Comparison of ENCODE assay signal across 8 mouse cellular contexts in genomic region chr1:164248465-164249331, GRCm38 (mm10). TPM values are rescaled to one million over a fixed set of nuclear protein-coding genes. Genes with fewer than 3 reads are reported as not detected.
DNase-seq lines count a peak whose midpoint lies in the region; ATAC-seq and TF ChIP-seq lines count a peak whose summit lies in the region.

Slc19a2 (plus strand) TSS chr1:164249046.

- H3K27me3 ChIP-seq in embryonic facial prominence, embryonic 13.5 days, result peaks cover 4% of the 10 kb centered on the region; the same call in 1 of the 2 replicates
- H3K27me3 ChIP-seq in kidney, adult 2 months (replicated peaks; ENCODE audit: control insufficient read depth, insufficient read depth, low read length), result no peaks in the 10 kb centered on the region
- 0 out of 2 replicates have a peak, but pooled peaks cover 10% of the 10 kb centered on the region for H3K27me3 ChIP-seq in limb, embryonic 12.5 days
- no peaks in the 10 kb centered on the region for H3K27me3 ChIP-seq in midbrain, embryonic 15.5 days (replicated peaks)
- no peaks in the 10 kb centered on the region for H3K27me3 ChIP-seq in spleen, adult 2 months (ENCODE audit: control insufficient read depth, insufficient read depth, low read length)

- H3K9ac ChIP-seq in embryonic facial prominence, embryonic 13.5 days, result peak within 1 kb of the TSS; percentile 78
- H3K9ac ChIP-seq in limb, embryonic 12.5 days (replicated peaks), result peak within 1 kb of the TSS; percentile 66
- peak within 1 kb of the TSS; percentile 58 for H3K9ac ChIP-seq in midbrain, embryonic 15.5 days

- peak; percentile 90 for ATAC-seq in embryonic facial prominence, embryonic 13.5 days (ENCODE audit: insufficient number of reproducible peaks, insufficient read depth, low FRiP score, low TSS enrichment, low read depth)
- peak; percentile 98 for ATAC-seq in limb, embryonic 12.5 days (ENCODE audit: insufficient number of reproducible peaks, insufficient read depth, low FRiP score, low TSS enrichment, low read depth)
- ATAC-seq in midbrain, embryonic 15.5 days (replicated peaks), result peak; percentile 96

- H3K27ac ChIP-seq in embryonic facial prominence, embryonic 13.5 days, result peak within 1 kb of the TSS; percentile 51; the same call in 1 of the 2 replicates
- H3K27ac ChIP-seq in kidney, adult 2 months (ENCODE audit: insufficient read depth, low read depth, low read length), result peak within 1 kb of the TSS; percentile 81
- peak within 1 kb of the TSS; percentile 66; the same call in 1 of the 2 replicates for H3K27ac ChIP-seq in limb, embryonic 12.5 days
- H3K27ac ChIP-seq in midbrain, embryonic 15.5 days, result peak within 1 kb of the TSS; percentile 80
- H3K27ac ChIP-seq in spleen, adult 2 months (ENCODE audit: insufficient read depth, low read length), result peak within 1 kb of the TSS; percentile 85

- peaks cover 28% of the 10 kb centered on the region for H3K4me1 ChIP-seq in embryonic facial prominence, embryonic 13.5 days
- peaks cover 21% of the 10 kb centered on the region for H3K4me1 ChIP-seq in kidney, adult 2 months (ENCODE audit: control insufficient read depth, insufficient read depth, low read length)
- H3K4me1 ChIP-seq in limb, embryonic 12.5 days (replicated peaks), result peaks cover 14% of the 10 kb centered on the region
- peaks cover 23% of the 10 kb centered on the region for H3K4me1 ChIP-seq in midbrain, embryonic 15.5 days
- peaks cover 3% of the 10 kb centered on the region; the same call in 1 of the 2 replicates for H3K4me1 ChIP-seq in spleen, adult 2 months (ENCODE audit: control insufficient read depth, insufficient read depth, insufficient read length)

- peak; percentile 59 for TF ChIP-seq POLR2A in kidney, adult 2 months (IDR thresholded peaks at IDR 0.05; ENCODE audit: low read depth, low read length)
- peak; percentile 83 for TF ChIP-seq POLR2A in spleen, adult 2 months (IDR thresholded peaks at IDR 0.05; ENCODE audit: low read depth, low read length)

- no peaks in the 10 kb centered on the region for H3K36me3 ChIP-seq in embryonic facial prominence, embryonic 13.5 days
- H3K36me3 ChIP-seq in kidney, adult 2 months (ENCODE audit: control insufficient read depth, insufficient read depth, low read length), result no peaks in the 10 kb centered on the region
- no peaks in the 10 kb centered on the region for H3K36me3 ChIP-seq in limb, embryonic 12.5 days
- no peaks in the 10 kb centered on the region for H3K36me3 ChIP-seq in midbrain, embryonic 15.5 days (replicated peaks)
- H3K36me3 ChIP-seq in spleen, adult 2 months (ENCODE audit: control insufficient read depth, insufficient read depth, low read length), result no peaks in the 10 kb centered on the region

- DNase-seq in 3134 (ENCODE audit: extremely low read depth, insufficient read length, low spot score), result peak; percentile 98
- peak; percentile 99 for DNase-seq in adrenal gland, postnatal 36 days
- peak; percentile 98 for DNase-seq in heart, adult 18-20 months
- DNase-seq in kidney, adult 2 months, result peak; percentile 98
- DNase-seq in spleen, adult 2 months (ENCODE audit: low read depth in 1 of 2, low spot score in 2 of 2), result peak; percentile 90 to 97

- H3K9me3 ChIP-seq in embryonic facial prominence, embryonic 13.5 days, result no peaks in the 10 kb centered on the region
- H3K9me3 ChIP-seq in limb, embryonic 12.5 days, result no peaks in the 10 kb centered on the region
- H3K9me3 ChIP-seq in midbrain, embryonic 15.5 days, result no peaks in the 10 kb centered on the region

- H3K4me3 ChIP-seq in embryonic facial prominence, embryonic 13.5 days, result peak within 1 kb of the TSS; percentile 81
- H3K4me3 ChIP-seq in kidney, adult 2 months (ENCODE audit: insufficient read depth, low read depth, low read length), result peak within 1 kb of the TSS; percentile 93
- H3K4me3 ChIP-seq in limb, embryonic 12.5 days (replicated peaks), result peak within 1 kb of the TSS; percentile 69
- peak within 1 kb of the TSS; percentile 72 for H3K4me3 ChIP-seq in midbrain, embryonic 15.5 days
- peak within 1 kb of the TSS; percentile 77 for H3K4me3 ChIP-seq in spleen, adult 2 months (ENCODE audit: extremely low read depth, insufficient read depth, insufficient read length)

- WGBS in embryonic facial prominence, embryonic 13.5 days, result under 1% methylated on average over 68 of the region's 79 CpGs
- 1% methylated on average over 70 of the region's 79 CpGs for WGBS in kidney, adult 2 months
- under 1% methylated on average over 78 of the region's 79 CpGs for WGBS in limb, embryonic 12.5 days
- under 1% methylated on average over 72 of the region's 79 CpGs for WGBS in midbrain, embryonic 15.5 days
- under 1% methylated on average over 75 of the region's 79 CpGs for WGBS in spleen, adult 2 months

- peak within 1 kb of the TSS; percentile 78 for H3K4me2 ChIP-seq in embryonic facial prominence, embryonic 13.5 days
- H3K4me2 ChIP-seq in limb, embryonic 12.5 days, result peak within 1 kb of the TSS; percentile 83
- peak within 1 kb of the TSS; percentile 74 for H3K4me2 ChIP-seq in midbrain, embryonic 15.5 days

- TF ChIP-seq CTCF in kidney, adult 2 months (conservative IDR thresholded peaks at IDR 0.05; ENCODE audit: insufficient read depth, insufficient read length, low read depth, low read length), result no peak
- no peak for TF ChIP-seq CTCF in spleen, adult 2 months (IDR thresholded peaks at IDR 0.05; ENCODE audit: extremely low read depth, insufficient read depth, insufficient read length, insufficient replicate concordance)

RNA-seq across cellular contexts. Expression of gene Slc19a2, which starts in this region (rescaled TPM):
- 10 to 100 TPM; 17.4 to 25.5 TPM for total RNA-seq in adrenal gland, postnatal 36 days (2021)
- polyA plus RNA-seq in embryonic facial prominence, embryonic 13.5 days (2015; fragmentation: Nextera tagmentation; extraction: Ambion mirVana), result 6.7 and 6.8 TPM in 2 replicates
- total RNA-seq in heart, adult 18-20 months (2021), result 1 to 10 TPM; 4.9 to 5.7 TPM
- 11.2 and 12.8 TPM in 2 replicates for polyA plus RNA-seq in kidney, adult 2 months (2012; rRNA removed)
- polyA plus RNA-seq in limb, embryonic 12.5 days (2016; fragmentation: Nextera tagmentation; extraction: Ambion mirVana), result 9.7 and 10.1 TPM in 2 replicates
- 7.7 and 9.0 TPM in 2 replicates for polyA plus RNA-seq in midbrain, embryonic 15.5 days (2015; fragmentation: Nextera tagmentation; extraction: Ambion mirVana)
- polyA plus RNA-seq in spleen, adult 2 months (2012; rRNA removed), result 2.9 and 4.2 TPM in 2 replicates

Comparison
In these comparisons a context has a peak if more than half of its experiments do, and no peak if none do; other contexts are left out.
1. Peak in every context shown above with its lines: DNase-seq, ATAC-seq, H3K4me3 ChIP-seq and H3K27ac ChIP-seq.